ENCODE assay signal across 20 mouse cellular contexts in genomic region chr10:28422622-28423021, GRCm38 (mm10).
DNase-seq lines count a peak whose midpoint lies in the region; ATAC-seq and TF ChIP-seq lines count a peak whose summit lies in the region.
"Had no signal": no experiment of that assay in that cellular context is flagged by ENCODE, and none has a peak within 500 bp of the region (broad histone marks: within the 10 kb centered on the region; RNA-seq: fewer than 3 reads in every experiment).

No protein-coding gene starts in this region.

- TF ChIP-seq CTCF in forebrain, postnatal 0 days (IDR thresholded peaks at IDR 0.05; ENCODE audit: low read depth), result no peak
- TF ChIP-seq CTCF in liver, postnatal 0 days (IDR thresholded peaks at IDR 0.05; ENCODE audit: low read depth), result no peak

- H3K36me3 ChIP-seq in forebrain, embryonic 12.5 days (replicated peaks), result no peaks in the 10 kb centered on the region
- H3K36me3 ChIP-seq in forebrain, postnatal 0 days (ENCODE audit: insufficient read depth), result no peaks in the 10 kb centered on the region
- no peaks in the 10 kb centered on the region for H3K36me3 ChIP-seq in forebrain, embryonic 15.5 days
- no peaks in the 10 kb centered on the region for H3K36me3 ChIP-seq in liver, embryonic 13.5 days
- no peaks in the 10 kb centered on the region for H3K36me3 ChIP-seq in liver, postnatal 0 days (replicated peaks; ENCODE audit: insufficient read depth, low read length)
- H3K36me3 ChIP-seq: embryonic facial prominence, embryonic 12.5 days; heart, embryonic 15.5 days had no signal

- DNase-seq in forebrain, postnatal 0 days, result no peak
- DNase-seq in liver, embryonic 13.5 days, result no peak
- peak; percentile 14 for DNase-seq in liver, postnatal 0 days
- no peak for DNase-seq in kidney, postnatal 25 days
- DNase-seq in testis, postnatal 10 days (ENCODE audit: low spot score), result no peak
- no peak for DNase-seq in heart, postnatal 4 days
- DNase-seq: adrenal gland, postnatal 10 days; cerebellum, adult 11-12 months; cerebellum, adult 9-10 months; cerebellum, postnatal 25 days; gastrocnemius, postnatal 36 days; heart, adult 11 months; heart, postnatal 14 days had no signal

- H3K27me3 ChIP-seq in forebrain, embryonic 12.5 days, result no peaks in the 10 kb centered on the region
- H3K27me3 ChIP-seq in forebrain, postnatal 0 days (ENCODE audit: insufficient read depth, low read length), result no peaks in the 10 kb centered on the region
- H3K27me3 ChIP-seq in forebrain, embryonic 15.5 days, result no peaks in the 10 kb centered on the region
- no peaks in the 10 kb centered on the region for H3K27me3 ChIP-seq in liver, embryonic 13.5 days
- H3K27me3 ChIP-seq in liver, postnatal 0 days (ENCODE audit: insufficient read depth, low read length), result no peaks in the 10 kb centered on the region
- H3K27me3 ChIP-seq: embryonic facial prominence, embryonic 12.5 days; heart, embryonic 15.5 days had no signal

- H3K9me3 ChIP-seq in forebrain, embryonic 12.5 days, result no peaks in the 10 kb centered on the region
- no peaks in the 10 kb centered on the region for H3K9me3 ChIP-seq in forebrain, postnatal 0 days (ENCODE audit: low read length)
- H3K9me3 ChIP-seq in forebrain, embryonic 15.5 days, result no peaks in the 10 kb centered on the region
- H3K9me3 ChIP-seq in liver, embryonic 13.5 days (replicated peaks), result no peaks in the 10 kb centered on the region
- no peaks in the 10 kb centered on the region for H3K9me3 ChIP-seq in liver, postnatal 0 days (ENCODE audit: low read length)
- H3K9me3 ChIP-seq: embryonic facial prominence, embryonic 12.5 days; heart, embryonic 15.5 days had no signal

- no peak overlapping the region for H3K4me3 ChIP-seq in forebrain, embryonic 12.5 days (replicated peaks)
- no peak overlapping the region for H3K4me3 ChIP-seq in forebrain, postnatal 0 days (ENCODE audit: low read depth, low read length)
- no peak overlapping the region for H3K4me3 ChIP-seq in forebrain, embryonic 15.5 days
- H3K4me3 ChIP-seq in liver, embryonic 13.5 days (replicated peaks), result no peak overlapping the region
- H3K4me3 ChIP-seq in liver, postnatal 0 days (ENCODE audit: low read depth, low read length), result no peak overlapping the region
- H3K4me3 ChIP-seq: embryonic facial prominence, embryonic 12.5 days; heart, embryonic 15.5 days had no signal

- 13% methylated on average over 3 of the region's 3 CpGs for WGBS in forebrain, embryonic 12.5 days
- 10% methylated on average over 3 of the region's 3 CpGs for WGBS in forebrain, postnatal 0 days
- WGBS in forebrain, embryonic 15.5 days, result 12% methylated on average over 3 of the region's 3 CpGs
- 39% methylated on average over 3 of the region's 3 CpGs for whole genome bisulfite sequencing in liver, embryonic 13.5 days (ENCODE audit: insufficient replicate concordance)
- 50% methylated on average over 3 of the region's 3 CpGs for WGBS in liver, postnatal 0 days (ENCODE audit: insufficient replicate concordance)

- H3K9ac ChIP-seq in forebrain, embryonic 12.5 days, result no peak overlapping the region
- H3K9ac ChIP-seq in forebrain, postnatal 0 days, result no peak overlapping the region
- no peak overlapping the region for H3K9ac ChIP-seq in forebrain, embryonic 15.5 days (replicated peaks)
- H3K9ac ChIP-seq in liver, embryonic 13.5 days, result no peak overlapping the region
- no peak overlapping the region for H3K9ac ChIP-seq in liver, postnatal 0 days (replicated peaks)
- H3K9ac ChIP-seq: embryonic facial prominence, embryonic 12.5 days; heart, embryonic 15.5 days had no signal

- no peak for TF ChIP-seq EP300 in liver, postnatal 0 days (IDR thresholded peaks at IDR 0.05; ENCODE audit: low read depth)

- no peak overlapping the region for H3K27ac ChIP-seq in forebrain, embryonic 12.5 days
- no peak overlapping the region for H3K27ac ChIP-seq in forebrain, postnatal 0 days (ENCODE audit: low read depth, low read length)
- H3K27ac ChIP-seq in forebrain, embryonic 15.5 days (replicated peaks), result no peak overlapping the region
- no peak overlapping the region for H3K27ac ChIP-seq in liver, embryonic 13.5 days
- peak overlapping the region; percentile 50; the same call in 1 of the 2 replicates for H3K27ac ChIP-seq in liver, postnatal 0 days (ENCODE audit: low read depth)
- H3K27ac ChIP-seq: embryonic facial prominence, embryonic 12.5 days; heart, embryonic 15.5 days had no signal

- H3K4me2 ChIP-seq in forebrain, embryonic 12.5 days, result no peak overlapping the region
- no peak overlapping the region for H3K4me2 ChIP-seq in forebrain, postnatal 0 days (ENCODE audit: low read depth)
- no peak overlapping the region for H3K4me2 ChIP-seq in forebrain, embryonic 15.5 days (replicated peaks)
- H3K4me2 ChIP-seq in liver, embryonic 13.5 days, result no peak overlapping the region
- no peak overlapping the region for H3K4me2 ChIP-seq in liver, postnatal 0 days (ENCODE audit: low read depth, low read length)
- H3K4me2 ChIP-seq: embryonic facial prominence, embryonic 12.5 days; heart, embryonic 11.5 days; heart, embryonic 15.5 days had no signal

- H3K4me1 ChIP-seq in forebrain, embryonic 12.5 days, result no peaks in the 10 kb centered on the region; the same call in 1 of the 2 replicates
- no peaks in the 10 kb centered on the region for H3K4me1 ChIP-seq in forebrain, postnatal 0 days (ENCODE audit: insufficient read depth)
- H3K4me1 ChIP-seq in forebrain, embryonic 15.5 days, result peaks cover 3% of the 10 kb centered on the region; the same call in 1 of the 2 replicates
- no peaks in the 10 kb centered on the region for H3K4me1 ChIP-seq in liver, embryonic 13.5 days (replicated peaks)
- peaks cover 7% of the 10 kb centered on the region; the same call in 1 of the 2 replicates for H3K4me1 ChIP-seq in liver, postnatal 0 days (ENCODE audit: insufficient read depth)
- H3K4me1 ChIP-seq: embryonic facial prominence, embryonic 12.5 days; heart, embryonic 15.5 days had no signal

- ATAC-seq in forebrain, embryonic 12.5 days (ENCODE audit: low FRiP score), result peak; percentile 81; the same call in 1 of the 2 replicates
- no peak for ATAC-seq in forebrain, postnatal 0 days
- peak; percentile 63; the same call in 1 of the 2 replicates for ATAC-seq in forebrain, embryonic 15.5 days (replicated peaks)
- peak; percentile 48; the same call in 1 of the 2 replicates for ATAC-seq in liver, embryonic 13.5 days (ENCODE audit: low read depth)
- peak; percentile 97 for ATAC-seq in liver, postnatal 0 days
- ATAC-seq: hindbrain, embryonic 16.5 days; inflammation-experienced regulatory T-cells, adult 6 months had no signal
